Mouse (Mus musculus): Measurements from ENCODE around the gene Sptssa. TPM values are rescaled to one million over a fixed set of nuclear protein-coding genes. Genes with fewer than 3 reads are reported as not detected.

Gene Sptssa
- total and polyA plus RNA-seq, 3 experiments = 34.0 to 125 (median 66.7) TPM

GRCm38 (mm10) chr12:54697791-54698250 lies 41.4 kb upstream of the Sptssa start:
- DNase-seq (ENCODE audit: extremely low read depth) = peak; percentile 24
- H3K79me2 ChIP-seq (replicated peaks; ENCODE audit: control insufficient read depth, extremely low read depth, insufficient read depth, poor library complexity, severe bottlenecking) = peaks cover 18% of the 10 kb centered on the region
- no peak overlapping the region for H3K27ac ChIP-seq (ENCODE audit: insufficient read depth, low read depth)
- H3K4me2 ChIP-seq (ENCODE audit: insufficient read depth, low read depth, poor library complexity, severe bottlenecking) = no peak overlapping the region
- H3K4me1 ChIP-seq (ENCODE audit: control insufficient read depth in 1 of 2, insufficient read depth in 2 of 2) = peaks cover 3 to 21% of the 10 kb centered on the region in 2 experiments
- H3K4me3 ChIP-seq (replicated peaks in 1 of 3; ENCODE audit: low read depth in 2 of 3, low read length in 2 of 3, poor library complexity in 1 of 3) = no peak overlapping the region
- TF ChIP-seq PAX5 (IDR thresholded peaks at IDR 0.05; ENCODE audit: low read length) (no peak), JUN (IDR thresholded peaks at IDR 0.05; ENCODE audit: insufficient read depth, low read depth, low read length) (no peak)
- H3K9ac ChIP-seq (ENCODE audit: insufficient read depth, low read depth) = no peak overlapping the region
- H3K9me3 ChIP-seq (replicated peaks; ENCODE audit: low read length) = no peaks in the 10 kb centered on the region
- in situ Hi-C loops (cut with MboI; ENCODE audit: low pct_ligation_motif_present, low pct_unique_long_range_greater_than_20kb, low sequenced_read_pairs) (no loop called here), dilution Hi-C loops (cut with MboI; ENCODE audit: extremely low pct_ligation_motif_present, extremely low pct_unique_long_range_greater_than_20kb, low sequenced_read_pairs) (no loop called here)
- peaks cover under 1 to 5% of the 10 kb centered on the region in 2 experiments for H3K36me3 ChIP-seq (replicated peaks in 1 of 2; ENCODE audit: control insufficient read depth in 1 of 2, insufficient read depth in 1 of 2, low read length in 1 of 2)
- H3K27me3 ChIP-seq (replicated peaks) = peaks cover 7% of the 10 kb centered on the region

- peak; percentile 97 for TF ChIP-seq POLR2A (IDR thresholded peaks at IDR 0.05; ENCODE audit: low read depth, low read length)
- TF ChIP-seq UBTF (IDR thresholded peaks at IDR 0.05; ENCODE audit: low read depth, low read length) = no peak
- TF ChIP-seq ZKSCAN1 (IDR thresholded peaks at IDR 0.05; ENCODE audit: borderline replicate concordance, low read depth, low read length) = no peak
- TF ChIP-seq USF1 (IDR thresholded peaks at IDR 0.05; ENCODE audit: low read depth, low read length) = no peak
- no peak for TF ChIP-seq NELFE (IDR thresholded peaks at IDR 0.05; ENCODE audit: low read depth, low read length)
- no peak for TF ChIP-seq MXI1 (IDR thresholded peaks at IDR 0.05; ENCODE audit: low read depth, low read length)
- no peak for TF ChIP-seq IRF4 (IDR thresholded peaks at IDR 0.05; ENCODE audit: low read depth, low read length)
- TF ChIP-seq BHLHE40 (IDR thresholded peaks at IDR 0.05; ENCODE audit: low read depth, low read length) = no peak
- no peak for TF ChIP-seq CHD2 (IDR thresholded peaks at IDR 0.05; ENCODE audit: low read length)
- no peak for TF ChIP-seq EP300 (IDR thresholded peaks at IDR 0.05; ENCODE audit: low read length)
- no peak for TF ChIP-seq CHD1 (IDR thresholded peaks at IDR 0.05; ENCODE audit: low read depth, low read length)
- no peak for TF ChIP-seq HCFC1 (IDR thresholded peaks at IDR 0.05; ENCODE audit: low read depth, low read length)
- peak; percentile 94 for TF ChIP-seq TBP (conservative IDR thresholded peaks at IDR 0.05; ENCODE audit: low read depth, low read length)
- TF ChIP-seq ETS1 (conservative IDR thresholded peaks at IDR 0.05; ENCODE audit: low read depth, low read length) = no peak; the same call in 1 of the 2 replicates
- peak; percentile 95 for TF ChIP-seq ZMIZ1 (IDR thresholded peaks at IDR 0.05; ENCODE audit: low read depth, low read length)
- TF ChIP-seq CTCF (conservative IDR thresholded peaks at IDR 0.05 in 1 of 2, IDR thresholded peaks at IDR 0.05 in 1 of 2; ENCODE audit: low read depth in 2 of 2, low read length in 2 of 2) = no peak
- TF ChIP-seq USF2 (conservative IDR thresholded peaks at IDR 0.05; ENCODE audit: low read depth, low read length) = no peak
- no peak for TF ChIP-seq PAX5 (IDR thresholded peaks at IDR 0.05; ENCODE audit: low read length)
- TF ChIP-seq MAX (IDR thresholded peaks at IDR 0.05; ENCODE audit: low read length) = no peak
- no peak overlapping the region for H3K4me3 ChIP-seq (replicated peaks in 1 of 3; ENCODE audit: low read depth in 2 of 3, low read length in 2 of 3, poor library complexity in 1 of 3)
- H3K9me3 ChIP-seq (replicated peaks; ENCODE audit: low read length) = no peaks in the 10 kb centered on the region
- H3K9ac ChIP-seq (ENCODE audit: insufficient read depth, low read depth) = no peak overlapping the region
- dilution Hi-C loops (cut with MboI; ENCODE audit: extremely low pct_ligation_motif_present, extremely low pct_unique_long_range_greater_than_20kb, low sequenced_read_pairs) (no loop called here), in situ Hi-C loops (cut with MboI; ENCODE audit: low pct_ligation_motif_present, low pct_unique_long_range_greater_than_20kb, low sequenced_read_pairs) (no loop called here)
- no peak overlapping the region for H3K4me2 ChIP-seq (ENCODE audit: insufficient read depth, low read depth, poor library complexity, severe bottlenecking)
- peak; percentile 80 for DNase-seq (ENCODE audit: extremely low read depth)
- peaks cover 7 to 11% of the 10 kb centered on the region in 2 experiments for H3K36me3 ChIP-seq (replicated peaks in 1 of 2; ENCODE audit: control insufficient read depth in 1 of 2, insufficient read depth in 1 of 2, low read length in 1 of 2)
- peaks cover 3 to 21% of the 10 kb centered on the region in 2 experiments for H3K4me1 ChIP-seq (ENCODE audit: control insufficient read depth in 1 of 2, insufficient read depth in 2 of 2)
- peaks cover 7% of the 10 kb centered on the region for H3K27me3 ChIP-seq (replicated peaks)
- no peak overlapping the region for H3K27ac ChIP-seq (ENCODE audit: insufficient read depth, low read depth)
- peaks cover 21% of the 10 kb centered on the region for H3K79me2 ChIP-seq (replicated peaks; ENCODE audit: control insufficient read depth, extremely low read depth, insufficient read depth, poor library complexity, severe bottlenecking)
Measured at GRCm38 (mm10) chr12:54697003-54697597, 40.7 kb upstream of the Sptssa start.

All from CH12.LX (cell line).